Mouse (Mus musculus) ES-E14 (cell line): ENCODE measurements around the gene Tulp1.

Experiments
- CHD2 ChIP-seq: IDR thresholded peaks from 2 replicates; pipeline ENCODE4 v1.6.1; 2014; ENCODE audit warnings: mild to moderate bottlenecking, low read depth, low read length, inconsistent platforms
- HCFC1 ChIP-seq: IDR thresholded peaks from 2 replicates; pipeline ENCODE4 v1.6.1; 2012; ENCODE audit warnings: low read length, inconsistent platforms, borderline replicate concordance; ENCODE audit not compliant: insufficient read depth
- MAFK ChIP-seq: IDR thresholded peaks from 2 replicates; pipeline ENCODE4 v1.6.1; 2014; ENCODE audit warnings: mild to moderate bottlenecking, low read depth, low read length, inconsistent platforms; ENCODE audit not compliant: insufficient read depth
- ZC3H11A ChIP-seq: IDR thresholded peaks from 2 replicates; pipeline ENCODE4 v1.6.1; 2012; ENCODE audit warnings: low read depth, mild to moderate bottlenecking, inconsistent platforms, low read length, borderline replicate concordance
- ZNF384 ChIP-seq: IDR thresholded peaks from 2 replicates; pipeline ENCODE4 v1.6.1; 2012; ENCODE audit warnings: low read depth, low read length, inconsistent platforms

- TF ChIP-seq ZC3H11A, result no peak
- no peak for TF ChIP-seq HCFC1
- no peak for TF ChIP-seq MAFK
- TF ChIP-seq CHD2, result no peak
- TF ChIP-seq ZNF384, result no peak
These were observed 10.6 kb upstream of the Tulp1 start for GRCm38 (mm10) chr17:28375592-28376061.
